Mouse (Mus musculus) hindbrain, embryonic 16.5 days (tissue): ENCODE measurements around the gene Sumo2. TPM values are rescaled to one million over a fixed set of nuclear protein-coding genes. Genes with fewer than 3 reads are reported as not detected.

Experiments
- ATAC-seq: fragments of 200-750 bp; cut with Nextera tagmentation; 2 replicates; pipeline ENCODE4 v1.8.0; 2017; ENCODE audit warnings: moderate TSS enrichment, moderate library complexity
- H3K27ac ChIP-seq: fragments of 300-500 bp; sonication (generic); 2 replicates; pipeline ENCODE4 v1.5.1; 2014; ENCODE audit warnings: low read depth, mild to moderate bottlenecking, control low read depth, low read length, moderate library complexity
- H3K27me3 ChIP-seq: fragments of 300-500 bp; sonication (generic); replicated peaks from 2 replicates; pipeline ENCODE4 v1.6.1; 2014; ENCODE audit warnings: low read length; ENCODE audit not compliant: control insufficient read depth, insufficient read depth
- H3K36me3 ChIP-seq: fragments of 300-500 bp; sonication (generic); 2 replicates; pipeline ENCODE4 v1.6.1; 2014; ENCODE audit warnings: mild to moderate bottlenecking, low read length, moderate library complexity, mixed read lengths; ENCODE audit not compliant: control insufficient read depth, insufficient read depth
- H3K4me1 ChIP-seq: fragments of 300-500 bp; sonication (generic); 2 replicates; pipeline ENCODE4 v1.6.1; 2014; ENCODE audit warnings: low read depth, low read length; ENCODE audit not compliant: control insufficient read depth, insufficient read depth
- H3K4me2 ChIP-seq: fragments of 300-500 bp; sonication (generic); 2 replicates; pipeline ENCODE4 v1.6.1; 2014; ENCODE audit warnings: mild to moderate bottlenecking, low read length, control low read depth, moderate library complexity
- H3K4me3 ChIP-seq: fragments of 300-500 bp; sonication (generic); 2 replicates; pipeline ENCODE4 v1.5.1; 2014; ENCODE audit warnings: mild to moderate bottlenecking, low read length, control low read depth, moderate library complexity
- H3K9ac ChIP-seq: fragments of 300-500 bp; sonication (generic); 2 replicates; pipeline ENCODE4 v1.6.1; 2014; ENCODE audit warnings: low read depth, mild to moderate bottlenecking, control low read depth, low read length, moderate library complexity
- H3K9me3 ChIP-seq: fragments of 300-500 bp; sonication (generic); 2 replicates; pipeline ENCODE4 v1.6.1; 2014; ENCODE audit warnings: mild to moderate bottlenecking, low read length, moderate library complexity; ENCODE audit not compliant: control insufficient read depth
- WGBS: fragments of 180-500 bp; shearing (Covaris S2); extraction: QIAGEN DNeasy Blood & Tissue Kit; methylation state at CpG from one replicate; pipeline ENCODE4 v1.1.7; 2014; 5-methylcytosine and 5-hydroxymethylcytosine counted together
- polyA plus RNA-seq: library from polyadenylated mRNA; unstranded; fragments of >200 nt; fragmentation: Nextera tagmentation; extraction: Ambion mirVana; gene quantifications from 2 replicates; pipeline ENCODE4 v1.2.1, GENCODE M21; 2015

The Sumo2 gene
- polyA plus RNA-seq, 1 experiment from 2014 or later, result 892 TPM

DNA sequence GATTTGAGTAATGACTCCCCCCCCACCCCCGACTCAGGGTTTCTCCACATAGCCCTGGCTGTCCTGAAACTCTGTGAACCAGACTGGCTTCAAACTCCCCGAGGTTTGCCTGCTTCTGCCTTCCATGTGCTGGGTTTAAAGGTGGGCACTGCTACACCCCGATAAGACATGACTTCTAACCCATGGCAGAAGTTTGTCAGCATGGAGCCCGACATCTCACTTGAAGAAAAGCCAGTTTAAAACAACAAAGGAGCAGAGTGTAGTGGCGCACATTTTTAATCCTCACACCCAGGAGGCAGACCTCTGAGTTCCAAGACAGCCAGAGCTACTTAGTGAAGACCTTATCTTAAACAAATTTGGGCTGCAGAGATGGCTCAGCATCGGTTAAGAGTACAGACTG lies 43.7 kb downstream of the Sumo2 start:
- Histone ChIP-seq H3K27me3 (no peaks in the 10 kb centered on the region), H3K9me3 (no peaks in the 10 kb centered on the region), H3K4me1 (peaks cover 15% of the 10 kb centered on the region), H3K4me3 (peak overlapping the region; percentile 77; the same call in 1 of the 2 replicates), H3K4me2 (peak overlapping the region; percentile 84), H3K27ac (peak overlapping the region; percentile 86; the same call in 1 of the 2 replicates), H3K9ac (no peak overlapping the region; the same call in 1 of the 2 replicates), H3K36me3 (peaks cover 10% of the 10 kb centered on the region)
- WGBS, result 42% methylated on average over 6 of the region's 6 CpGs
- no peak for ATAC-seq

DNA sequence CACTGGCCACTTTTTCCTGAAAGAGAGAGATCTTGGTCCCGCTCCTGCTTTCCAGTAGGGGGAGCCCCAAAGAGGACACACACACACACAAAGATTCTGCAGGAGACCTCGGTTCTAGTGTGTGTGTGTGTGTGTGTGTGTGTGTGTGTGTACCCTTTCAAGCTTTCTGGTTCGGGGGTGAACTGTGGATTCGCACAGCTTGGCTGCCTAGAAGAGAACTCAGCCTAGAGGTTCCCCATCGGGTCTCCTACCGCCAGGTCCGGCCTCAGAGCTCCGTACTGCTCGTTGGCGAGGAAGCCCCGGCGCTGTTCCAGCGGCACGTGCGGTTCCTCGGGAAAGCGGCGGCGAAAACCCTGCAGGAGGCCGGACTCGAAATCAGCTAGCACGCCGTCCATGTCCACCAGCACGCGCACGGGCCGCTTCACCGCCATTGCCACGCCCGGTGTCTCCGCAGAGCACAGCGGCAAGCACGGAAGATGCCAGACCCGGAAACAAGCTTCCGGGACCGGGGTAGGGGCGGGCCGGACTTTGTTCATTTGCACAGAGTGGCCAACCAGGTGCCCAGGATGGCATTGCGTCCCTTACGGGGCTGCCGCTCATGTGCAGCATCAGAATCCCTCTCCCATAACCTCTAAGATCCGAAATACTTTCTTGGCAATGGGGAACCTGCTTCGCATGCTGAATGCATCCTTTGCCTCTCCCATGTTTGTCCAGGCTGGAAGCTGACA lies 44.6 kb downstream of the Sumo2 start, which contains the start of gene Nt5c:
Gene Nt5c (minus strand): TSS at position 507 of the 728 bp plus-strand sequence.
- Histone ChIP-seq H3K4me3 (peak within 1 kb of the TSS; percentile 77), H3K36me3 (0 out of 2 replicates have a peak, but pooled peaks cover 5% of the 10 kb centered on the region), H3K27me3 (no peaks in the 10 kb centered on the region), H3K4me2 (peak within 1 kb of the TSS; percentile 84), H3K4me1 (peaks cover 15% of the 10 kb centered on the region), H3K9ac (peak within 1 kb of the TSS; percentile 88), H3K27ac (peak within 1 kb of the TSS; percentile 86), H3K9me3 (no peaks in the 10 kb centered on the region)
- peak; percentile 93 for ATAC-seq
- 0% methylated on average over 43 of the region's 43 CpGs for WGBS

DNA sequence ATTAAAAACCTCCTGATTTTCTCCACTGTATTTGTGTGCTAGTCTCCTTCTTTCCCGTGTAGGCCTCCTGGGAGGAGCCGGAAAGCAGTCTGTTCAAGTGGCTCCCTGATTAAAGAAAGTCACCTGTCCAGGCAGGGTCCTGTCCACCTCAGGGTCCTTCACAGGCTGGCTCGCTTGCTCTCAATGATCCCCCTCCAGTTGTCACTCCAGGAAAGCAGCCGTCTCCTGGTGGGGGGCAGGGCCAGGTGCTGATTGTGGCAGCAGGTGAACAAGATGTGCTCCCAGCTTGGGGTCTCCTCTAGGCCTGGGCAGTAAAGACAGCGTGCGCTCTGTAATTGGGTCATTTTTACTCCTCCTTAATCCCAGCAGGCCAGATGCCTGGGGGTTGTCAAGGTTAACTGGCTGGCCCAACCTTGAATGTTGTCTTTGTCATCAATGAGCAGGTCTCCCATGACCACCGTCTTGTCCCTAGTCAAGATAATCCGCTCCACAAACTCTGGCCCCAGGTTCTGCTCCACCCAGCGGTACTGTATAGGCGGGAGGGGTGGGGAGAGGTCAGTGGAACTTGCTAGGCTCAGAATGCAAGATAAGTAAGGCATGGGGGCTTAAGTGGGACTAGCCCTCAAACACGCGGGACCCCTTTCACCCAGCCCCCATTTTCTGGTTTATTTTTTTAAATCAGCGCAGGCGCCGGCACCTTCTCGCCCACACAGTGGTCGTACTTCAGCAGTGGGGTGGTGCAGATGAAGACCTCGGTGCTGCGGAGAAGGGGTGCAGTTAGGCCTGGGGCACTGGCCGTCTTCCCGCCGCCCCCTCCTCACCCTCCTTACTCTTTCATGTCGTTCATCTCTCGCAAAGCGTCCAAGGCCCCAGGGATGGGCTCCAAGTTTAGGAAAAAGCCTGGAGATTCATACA lies 45.4 kb downstream of the Sumo2 start:
- WGBS, result 23% methylated on average over 25 of the region's 25 CpGs

DNA sequence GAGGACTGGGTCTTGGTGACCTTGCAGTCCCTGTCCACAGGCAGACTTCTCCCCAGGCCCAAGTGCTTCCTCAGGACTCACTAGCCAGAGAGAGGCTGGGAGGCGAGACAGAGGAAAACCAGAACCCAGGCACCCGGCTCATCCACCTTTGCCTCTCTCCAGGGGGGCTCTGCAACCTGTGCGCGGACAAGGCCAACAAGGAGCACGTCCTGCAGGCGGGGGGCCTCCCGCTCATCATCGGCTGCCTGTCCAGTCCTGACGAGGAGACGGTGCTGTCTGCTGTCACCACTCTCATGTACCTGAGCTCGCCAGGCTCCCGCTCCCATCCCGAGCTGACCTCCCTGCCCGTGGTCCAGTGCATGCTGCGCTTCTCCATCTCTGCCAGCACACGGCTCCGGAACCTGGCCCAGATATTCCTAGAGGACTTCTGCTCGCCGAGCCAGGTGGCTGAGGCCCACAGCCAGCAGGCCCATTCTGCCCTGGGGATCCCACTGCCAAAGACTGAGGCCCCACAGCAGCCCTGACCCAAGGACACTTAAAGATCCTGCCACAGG lies 47.4 kb downstream of the Sumo2 start:
- no peak for ATAC-seq
- H3K27me3 ChIP-seq, result no peaks in the 10 kb centered on the region
- H3K9me3 ChIP-seq, result no peaks in the 10 kb centered on the region
- WGBS, result 87% methylated on average over 17 of the region's 19 CpGs
- H3K27ac ChIP-seq, result no peak overlapping the region
- H3K4me3 ChIP-seq, result no peak overlapping the region
- H3K9ac ChIP-seq, result no peak overlapping the region
- peaks cover 15% of the 10 kb centered on the region for H3K4me1 ChIP-seq
- H3K4me2 ChIP-seq, result no peak overlapping the region
- H3K36me3 ChIP-seq, result 0 out of 2 replicates have a peak, but pooled peaks cover 5% of the 10 kb centered on the region

More for the DNA sequence above, 45.4 kb downstream of the Sumo2 start:
- Histone ChIP-seq H3K27me3 (no peaks in the 10 kb centered on the region), H3K4me2 (peak overlapping the region; percentile 84), H3K36me3 (0 out of 2 replicates have a peak, but pooled peaks cover 5% of the 10 kb centered on the region), H3K4me3 (peak overlapping the region; percentile 77), H3K4me1 (peaks cover 15% of the 10 kb centered on the region), H3K27ac (peak overlapping the region; percentile 67), H3K9ac (peak overlapping the region; percentile 88), H3K9me3 (no peaks in the 10 kb centered on the region)
- peak; percentile 62 for ATAC-seq

DNA sequence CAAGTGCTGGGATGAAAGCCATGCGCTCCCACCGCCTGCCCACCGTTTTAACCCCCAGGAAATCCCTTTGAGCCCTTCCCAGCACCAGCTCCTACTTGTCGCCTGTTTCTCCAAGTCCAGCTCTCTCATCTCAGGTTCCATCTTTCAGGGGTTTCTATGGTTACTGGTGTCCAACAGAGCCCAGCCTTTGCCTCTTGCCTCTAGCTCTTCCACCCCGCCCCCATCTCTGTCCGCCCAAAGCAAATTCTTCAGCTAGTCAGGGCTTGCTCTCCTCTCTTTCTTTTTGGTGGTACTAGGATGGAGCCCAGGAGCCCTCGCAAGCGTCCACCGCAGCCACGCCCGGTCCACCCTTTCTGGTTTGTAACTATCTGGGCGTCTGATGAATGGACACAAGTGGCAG lies 50.9 kb downstream of the Sumo2 start:
- no peak overlapping the region for H3K4me3 ChIP-seq
- H3K27me3 ChIP-seq, result no peaks in the 10 kb centered on the region
- H3K4me1 ChIP-seq, result no peaks in the 10 kb centered on the region; the same call in 1 of the 2 replicates
- 0 out of 2 replicates have a peak, but pooled peaks cover 5% of the 10 kb centered on the region for H3K36me3 ChIP-seq
- no peak for ATAC-seq
- H3K4me2 ChIP-seq, result no peak overlapping the region
- no peaks in the 10 kb centered on the region for H3K9me3 ChIP-seq
- WGBS, result 41% methylated on average over 12 of the region's 12 CpGs
- H3K27ac ChIP-seq, result no peak overlapping the region
- no peak overlapping the region for H3K9ac ChIP-seq

DNA sequence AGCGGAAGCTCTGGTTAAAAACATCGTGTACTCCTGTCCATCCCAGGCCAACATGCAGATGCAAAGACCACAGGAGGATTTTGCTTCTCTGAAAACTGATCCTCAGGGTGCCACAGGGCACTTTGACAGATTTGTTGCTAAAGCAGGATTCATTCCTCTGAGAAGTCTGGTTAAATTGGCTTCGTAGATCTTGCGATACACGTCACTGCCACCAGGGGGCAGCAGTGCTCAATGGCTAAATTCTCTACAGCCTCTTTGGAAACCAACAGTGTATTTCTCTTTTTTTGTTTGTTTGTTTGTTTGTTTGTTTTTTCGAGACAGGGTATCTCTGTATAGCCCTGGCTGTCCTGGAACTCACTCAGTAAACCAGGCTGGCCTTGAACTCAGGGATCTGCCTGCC lies 52.4 kb downstream of the Sumo2 start:
- Histone ChIP-seq H3K4me1 (no peaks in the 10 kb centered on the region), H3K4me3 (no peak overlapping the region), H3K4me2 (no peak overlapping the region), H3K27me3 (no peaks in the 10 kb centered on the region), H3K27ac (no peak overlapping the region), H3K9me3 (no peaks in the 10 kb centered on the region), H3K36me3 (no peaks in the 10 kb centered on the region), H3K9ac (no peak overlapping the region; the same call in 1 of the 2 replicates)
- WGBS, result 16% methylated on average over 6 of the region's 6 CpGs
- 0 out of 2 replicates have a peak, but pooled peaks have one; percentile 37 for ATAC-seq

DNA sequence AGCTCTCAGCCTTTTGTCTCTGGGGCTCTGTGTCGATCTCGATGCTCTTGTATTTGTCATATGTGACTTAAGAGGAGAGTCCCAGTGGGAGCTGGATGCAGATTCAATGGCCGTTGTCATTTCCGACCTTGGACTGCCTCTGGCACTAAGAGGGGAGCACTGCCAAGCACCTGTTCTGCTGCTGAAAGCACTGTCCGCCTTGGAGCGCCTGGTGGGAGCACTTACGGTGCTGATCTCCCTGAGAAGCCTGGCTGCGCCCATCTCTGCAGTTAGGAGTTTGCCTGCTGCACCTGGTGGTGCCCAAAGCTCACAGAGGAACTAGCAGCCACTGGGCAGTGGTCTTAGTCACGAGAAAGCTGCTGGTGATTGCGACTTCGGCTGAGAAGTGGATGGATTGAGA lies 52.8 kb downstream of the Sumo2 start:
- no peaks in the 10 kb centered on the region for H3K27me3 ChIP-seq
- WGBS, result 69% methylated on average over 11 of the region's 11 CpGs
- no peaks in the 10 kb centered on the region for H3K9me3 ChIP-seq
- H3K4me3 ChIP-seq, result no peak overlapping the region
- H3K9ac ChIP-seq, result no peak overlapping the region; the same call in 1 of the 2 replicates
- H3K27ac ChIP-seq, result no peak overlapping the region
- no peak for ATAC-seq
- H3K36me3 ChIP-seq, result no peaks in the 10 kb centered on the region
- no peaks in the 10 kb centered on the region for H3K4me1 ChIP-seq
- no peak overlapping the region for H3K4me2 ChIP-seq

DNA sequence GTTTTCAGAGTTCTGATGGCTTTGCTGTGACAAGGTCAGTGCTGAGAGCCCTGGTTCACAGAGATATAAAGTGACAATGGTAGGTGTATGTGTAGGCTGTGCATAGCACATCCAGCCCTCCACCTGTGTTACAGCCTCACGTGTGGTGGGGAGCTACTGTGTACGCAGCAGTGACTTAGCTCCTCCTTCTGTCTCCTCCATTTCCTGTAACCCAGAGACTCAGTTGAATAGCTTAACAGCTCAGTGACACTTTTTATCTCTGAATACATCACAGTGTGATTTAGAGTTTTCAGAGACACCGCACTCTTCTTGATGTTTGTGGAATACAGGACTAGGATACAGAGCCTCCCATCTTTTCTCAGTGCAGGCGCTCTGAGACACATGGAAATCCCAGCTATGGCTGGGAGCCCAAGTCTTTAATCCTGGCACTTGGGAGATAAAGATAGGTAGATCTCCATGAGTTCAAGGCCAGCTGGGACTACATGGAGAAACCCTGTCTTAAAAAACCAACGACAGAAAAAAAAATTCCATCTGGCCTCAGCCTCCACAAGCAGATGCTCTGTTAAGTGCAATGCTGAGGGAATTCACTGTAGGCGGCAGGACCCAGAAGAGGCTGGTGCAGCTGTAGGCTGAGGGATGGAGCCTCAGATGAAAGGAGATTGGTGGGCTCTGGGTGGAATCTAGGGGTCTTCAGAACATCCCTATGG lies 54.4 kb downstream of the Sumo2 start:
- H3K9me3 ChIP-seq, result no peaks in the 10 kb centered on the region
- no peaks in the 10 kb centered on the region for H3K36me3 ChIP-seq
- WGBS, result 83% methylated on average over 6 of the region's 6 CpGs
- H3K4me2 ChIP-seq, result no peak overlapping the region
- no peak overlapping the region for H3K27ac ChIP-seq
- H3K9ac ChIP-seq, result no peak overlapping the region
- ATAC-seq, result no peak
- no peaks in the 10 kb centered on the region for H3K27me3 ChIP-seq
- H3K4me1 ChIP-seq, result peaks cover 8% of the 10 kb centered on the region
- no peak overlapping the region for H3K4me3 ChIP-seq
